Mouse (Mus musculus) inflammation-experienced regulatory T-cells (primary cell): ENCODE data around the gene Pdcl. TPM values are rescaled to one million over a fixed set of nuclear protein-coding genes. Genes with fewer than 3 reads are reported as not detected.

Experiments
- polyA plus RNA-seq, 2 experiments: library from polyadenylated mRNA; unstranded; fragments of 100-300 nt; shearing (Covaris generic); gene quantifications; one replicate each; pipeline ENCODE4 v1.2.1; 2017

Gene Pdcl
- 10 to 100 TPM; 24.8 to 32.0 TPM for polyA plus RNA-seq

DNA sequence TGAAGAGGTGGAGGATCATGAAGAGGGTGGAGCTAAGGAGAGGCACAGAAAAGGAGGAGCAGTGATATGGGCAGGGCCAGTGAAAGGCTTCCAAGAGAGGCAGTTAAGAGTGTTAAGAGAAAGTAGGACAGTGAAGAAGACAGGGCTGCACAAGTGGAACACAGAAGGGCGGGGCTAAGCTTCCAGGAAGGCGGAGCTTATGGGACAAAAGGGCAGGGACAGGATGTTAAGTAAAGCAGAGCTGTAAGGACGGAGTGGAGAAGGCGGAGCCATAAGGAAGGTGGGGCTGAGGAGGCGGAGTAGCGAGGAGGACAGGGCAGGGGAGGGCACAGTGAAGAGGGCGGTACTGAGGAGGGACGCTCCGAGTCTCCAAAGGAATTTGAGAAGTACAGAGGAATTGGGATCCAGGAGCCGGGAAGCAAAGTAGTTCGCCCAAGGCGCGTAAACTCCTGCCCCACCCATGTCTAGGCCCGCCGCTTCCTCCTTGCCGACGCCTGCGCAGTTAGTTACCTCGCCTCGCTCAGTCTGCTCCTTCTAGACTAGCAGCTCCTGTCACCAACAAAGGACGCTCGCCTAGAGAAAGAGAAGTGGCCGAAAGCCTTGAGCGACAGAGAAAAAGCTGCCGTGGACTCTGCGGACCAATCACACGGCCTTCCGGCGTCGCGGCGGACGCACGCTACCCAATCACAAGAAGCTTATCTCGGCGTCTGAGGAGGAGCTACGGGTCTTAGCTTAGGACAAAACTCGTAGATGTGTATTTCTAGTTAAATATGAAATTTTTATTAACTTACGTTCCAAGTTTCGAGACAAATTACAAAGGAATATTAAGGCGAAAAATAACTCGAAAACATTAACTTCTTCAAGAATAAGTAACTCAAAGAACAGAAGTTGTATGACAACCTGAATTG is at the start of gene Pdcl:
Pdcl (minus strand) TSS at position 700 of the 908 bp plus-strand sequence.

GRCm38 (mm10) chr2:37326215-37326614 is 32.9 kb downstream of the Pdcl start, which contains the start of gene Olfr368:
Gene Olfr368, plus strand, starts transcription at chr2:37326515.

Other genes starting within 250 kb of the Pdcl start
- not detected for gene Olfr362, start 241.4 kb downstream of the Pdcl start, polyA plus RNA-seq
- not detected for gene Olfr364-ps1, start 220.0 kb downstream of the Pdcl start, polyA plus RNA-seq
- gene Olfr365, start 171.1 kb downstream of the Pdcl start, polyA plus RNA-seq = under 1 TPM; 0.02 to 0.05 TPM
- gene Olfr366, start 147.8 kb downstream of the Pdcl start, polyA plus RNA-seq = not detected
- not detected for gene Olfr368, start 32.8 kb downstream of the Pdcl start, polyA plus RNA-seq
- gene Rc3h2, start 63.6 kb upstream of the Pdcl start, polyA plus RNA-seq = 10 to 100 TPM; 27.2 to 42.1 TPM
- 1 to 10 TPM; 4.5 to 6.0 TPM for gene Zbtb26, start 83.8 kb upstream of the Pdcl start, polyA plus RNA-seq
- gene Zbtb6, start 83.8 kb upstream of the Pdcl start, polyA plus RNA-seq = 1 to 10 TPM; 4.1 to 4.5 TPM
- gene Rabgap1, start 83.9 kb upstream of the Pdcl start, polyA plus RNA-seq = 10 to 100 TPM; 48.4 to 50.9 TPM
- 1 to 10 TPM; 1.1 TPM for gene Gpr21, start 157.0 kb upstream of the Pdcl start, polyA plus RNA-seq